Mouse (Mus musculus) CH12.LX (cell line): ENCODE measurements around the gene Twist2. TPM values are rescaled to one million over a fixed set of nuclear protein-coding genes. Genes with fewer than 3 reads are reported as not detected.

Experiments
- DNase-seq: peaks from one replicate; pipeline ENCODE4 v3.0.0-alpha.2; 2013; ENCODE audit errors: extremely low read depth
- H3K27ac ChIP-seq: 2 replicates; pipeline ENCODE4 v1.5.1; 2012; ENCODE audit warnings: low read depth, mild to moderate bottlenecking, control low read depth, moderate library complexity; ENCODE audit not compliant: insufficient read depth
- H3K27me3 ChIP-seq: replicated peaks from 2 replicates; pipeline ENCODE3; 2012; ENCODE audit warnings: inconsistent platforms
- H3K36me3 ChIP-seq, 2 experiments: replicated peaks in 1 of 2; 2 replicates each; pipeline versions ENCODE3 to v1.6.1; 2012; ENCODE audit warnings: inconsistent platforms in 1 of 2, low read length in 1 of 2, mild to moderate bottlenecking in 1 of 2, mixed read lengths in 1 of 2, moderate library complexity in 1 of 2; ENCODE audit not compliant: control insufficient read depth in 1 of 2, insufficient read depth in 1 of 2
- H3K4me1 ChIP-seq, 2 experiments: 2 replicates each; pipeline ENCODE4 v1.6.1; 2012; ENCODE audit warnings: inconsistent platforms in 1 of 2, moderate library complexity in 1 of 2; ENCODE audit not compliant: insufficient read depth in 2 of 2, control insufficient read depth in 1 of 2
- H3K4me2 ChIP-seq: 2 replicates; pipeline ENCODE4 v1.6.1; 2012; ENCODE audit warnings: low read depth, mild to moderate bottlenecking, control low read depth; ENCODE audit not compliant: poor library complexity, insufficient read depth, severe bottlenecking
- H3K4me3 ChIP-seq, 3 experiments: fragments of 150-350 bp in 1 of 3; sonication (generic) in 1 of 3; replicated peaks in 1 of 3; 2 replicates each; pipeline versions ENCODE3 to v1.5.1; 2011 to 2012; ENCODE audit warnings: low read depth in 2 of 3, low read length in 2 of 3, mild to moderate bottlenecking in 2 of 3, moderate library complexity in 2 of 3, control low read depth in 1 of 3, improper control_type of control experiment in 1 of 3, inconsistent platforms in 1 of 3, mixed read lengths in 1 of 3; ENCODE audit not compliant: poor library complexity in 1 of 3
- H3K79me2 ChIP-seq: replicated peaks from 2 replicates; pipeline ENCODE4 v1.6.1; 2012; ENCODE audit warnings: mild to moderate bottlenecking, moderate library complexity; ENCODE audit not compliant: control insufficient read depth, poor library complexity, insufficient read depth, severe bottlenecking; ENCODE audit errors: extremely low read depth
- H3K9ac ChIP-seq: 2 replicates; pipeline ENCODE4 v1.6.1; 2012; ENCODE audit warnings: low read depth, mild to moderate bottlenecking, control low read depth, moderate library complexity; ENCODE audit not compliant: insufficient read depth
- H3K9me3 ChIP-seq: replicated peaks from 2 replicates; pipeline ENCODE3; 2012; ENCODE audit warnings: low read length, inconsistent platforms, mixed read lengths
- CTCF ChIP-seq, 2 experiments: IDR thresholded peaks in 1 of 2; conservative IDR thresholded peaks in 1 of 2; 2 replicates each; pipeline ENCODE4 v1.5.1; 2011 to 2012; ENCODE audit warnings: low read depth in 2 of 2, low read length in 2 of 2, improper control_type of control experiment in 1 of 2, inconsistent platforms in 1 of 2, mild to moderate bottlenecking in 1 of 2, moderate library complexity in 1 of 2
- E2F4 ChIP-seq: IDR thresholded peaks from 2 replicates; pipeline ENCODE4 v1.6.1; 2011; ENCODE audit warnings: low read depth, low read length, improper control_type of control experiment; ENCODE audit not compliant: insufficient replicate concordance
- ELF1 ChIP-seq: IDR thresholded peaks from 2 replicates; pipeline ENCODE4 v1.6.1; 2014; ENCODE audit warnings: low read depth, mild to moderate bottlenecking, inconsistent platforms, low read length, improper control_type of control experiment
- EP300 ChIP-seq: IDR thresholded peaks from 2 replicates; pipeline ENCODE4 v1.6.1; 2011; ENCODE audit warnings: low read length, improper control_type of control experiment
- ETS1 ChIP-seq: conservative IDR thresholded peaks from 2 replicates; pipeline ENCODE4 v1.6.1; 2012; ENCODE audit warnings: low read depth, mild to moderate bottlenecking, inconsistent platforms, low read length, improper control_type of control experiment, moderate library complexity
- GABPA ChIP-seq: IDR thresholded peaks from 2 replicates; pipeline ENCODE4 v1.6.1; 2012; ENCODE audit warnings: low read depth, low read length, improper control_type of control experiment, inconsistent platforms; ENCODE audit not compliant: insufficient replicate concordance
- HCFC1 ChIP-seq: IDR thresholded peaks from 2 replicates; pipeline ENCODE4 v1.6.1; 2012; ENCODE audit warnings: low read depth, mild to moderate bottlenecking, inconsistent platforms, low read length, improper control_type of control experiment
- IRF4 ChIP-seq: IDR thresholded peaks from 2 replicates; pipeline ENCODE4 v1.6.1; 2014; ENCODE audit warnings: low read depth, mild to moderate bottlenecking, inconsistent platforms, low read length, improper control_type of control experiment
- JUND ChIP-seq: conservative IDR thresholded peaks from 2 replicates; pipeline ENCODE4 v1.6.1; 2011; ENCODE audit warnings: low read depth, low read length, improper control_type of control experiment
- MAFK ChIP-seq: IDR thresholded peaks from 2 replicates; pipeline ENCODE4 v1.6.1; 2011; ENCODE audit warnings: low read length, improper control_type of control experiment; ENCODE audit not compliant: insufficient replicate concordance
- MAX ChIP-seq: IDR thresholded peaks from 2 replicates; pipeline ENCODE4 v1.6.1; 2011; ENCODE audit warnings: low read length, improper control_type of control experiment
- MEF2A ChIP-seq: IDR thresholded peaks from 2 replicates; pipeline ENCODE4 v1.6.1; 2014; ENCODE audit warnings: low read depth, mild to moderate bottlenecking, inconsistent platforms, low read length, improper control_type of control experiment, borderline replicate concordance
- MXI1 ChIP-seq: IDR thresholded peaks from 2 replicates; pipeline ENCODE4 v1.6.1; 2011; ENCODE audit warnings: mild to moderate bottlenecking, low read depth, low read length, improper control_type of control experiment
- MYC ChIP-seq: IDR thresholded peaks from 2 replicates; pipeline ENCODE4 v1.6.1; 2011; ENCODE audit warnings: low read depth, mild to moderate bottlenecking, improper control_type of control experiment, low read length
- NELFE ChIP-seq: IDR thresholded peaks from 2 replicates; pipeline ENCODE4 v1.6.1; 2011; ENCODE audit warnings: low read depth, low read length, improper control_type of control experiment
- NRF1 ChIP-seq: IDR thresholded peaks from 2 replicates; pipeline ENCODE4 v1.6.1; 2014; ENCODE audit warnings: low read depth, mild to moderate bottlenecking, inconsistent platforms, low read length, improper control_type of control experiment, moderate library complexity
- RCOR1 ChIP-seq: conservative IDR thresholded peaks from 2 replicates; pipeline ENCODE4 v1.6.1; 2012; ENCODE audit warnings: low read depth, mild to moderate bottlenecking, inconsistent platforms, low read length, improper control_type of control experiment
- SIN3A ChIP-seq: IDR thresholded peaks from 2 replicates; pipeline ENCODE4 v1.6.1; 2012; ENCODE audit warnings: low read length, improper control_type of control experiment, inconsistent platforms
- SMC3 ChIP-seq: IDR thresholded peaks from 2 replicates; pipeline ENCODE4 v1.6.1; 2011; ENCODE audit warnings: low read depth, low read length, improper control_type of control experiment
- TBP ChIP-seq: conservative IDR thresholded peaks from 2 replicates; pipeline ENCODE4 v1.6.1; 2011; ENCODE audit warnings: low read depth, low read length, improper control_type of control experiment
- UBTF ChIP-seq: IDR thresholded peaks from 2 replicates; pipeline ENCODE4 v1.6.1; 2012; ENCODE audit warnings: low read depth, mild to moderate bottlenecking, inconsistent platforms, low read length, improper control_type of control experiment, moderate library complexity
- ZKSCAN1 ChIP-seq: IDR thresholded peaks from 2 replicates; pipeline ENCODE4 v1.6.1; 2012; ENCODE audit warnings: low read depth, inconsistent platforms, low read length, improper control_type of control experiment, borderline replicate concordance
- ZNF384 ChIP-seq: IDR thresholded peaks from 2 replicates; pipeline ENCODE4 v1.6.1; 2012; ENCODE audit warnings: low read depth, low read length, improper control_type of control experiment, inconsistent platforms
- dilution Hi-C: fragments of 300-500 bp; cut with MboI; formaldehyde crosslinking; loops from 2 replicates; pipeline ENCODE4 v1.14.3; 2020; ENCODE audit warnings: low sequenced_read_pairs; ENCODE audit not compliant: extremely low pct_unique_long_range_greater_than_20kb, extremely low pct_ligation_motif_present
- in situ Hi-C: fragments of 300-500 bp; cut with MboI; formaldehyde crosslinking; loops from 3 replicates; pipeline ENCODE4 v1.14.3; 2019; ENCODE audit warnings: low sequenced_read_pairs, low pct_ligation_motif_present, low pct_unique_long_range_greater_than_20kb, mixed read lengths
- polyA plus RNA-seq: library from polyadenylated mRNA; unstranded; fragments of >175 nt; gene quantifications from 2 replicates; pipeline ENCODE4 v1.2.1, GENCODE M21; 2012; ENCODE audit warnings: low read depth; ENCODE audit not compliant: insufficient read length
- total RNA-seq, 2 experiments: library from RNA; depleted of rRNA; stranded (reverse); fragments of 300-350 nt in 1 of 2; fragments of >200 nt in 1 of 2; gene quantifications; 2 replicates each; pipeline ENCODE4 v1.2.3; 2012 to 2014

Gene Twist2
- total and polyA plus RNA-seq, 3 experiments = not detected

GRCm38 (mm10) chr1:91839557-91839956 lies 38.3 kb downstream of the Twist2 start:
- dilution Hi-C loops = no loop called here
- H3K27ac ChIP-seq = no peak overlapping the region
- peaks cover 9% of the 10 kb centered on the region for H3K9me3 ChIP-seq
- no peak overlapping the region for H3K9ac ChIP-seq
- TF ChIP-seq ETS1 (no peak), JUND (no peak), MAFK (no peak), MEF2A (no peak), UBTF (no peak), SIN3A (no peak), MXI1 (no peak), TBP (no peak), GABPA (no peak), NELFE (no peak)
- TF ChIP-seq, all 38 proteins: peak for 0
- peaks cover 57% of the 10 kb centered on the region for H3K27me3 ChIP-seq
- no peaks in the 10 kb centered on the region for H3K4me1 ChIP-seq
- no peaks in the 10 kb centered on the region for H3K79me2 ChIP-seq
- in situ Hi-C loops = no loop called here
- no peak overlapping the region for H3K4me3 ChIP-seq
- no peak overlapping the region for H3K4me2 ChIP-seq
- DNase-seq = no peak
- H3K36me3 ChIP-seq = no peaks in the 10 kb centered on the region

- no peak for TF ChIP-seq IRF4
- TF ChIP-seq ETS1 = no peak
- no peak for TF ChIP-seq SMC3
- no peak for TF ChIP-seq EP300
- no peak for TF ChIP-seq ZKSCAN1
- no peak for TF ChIP-seq CTCF (conservative IDR thresholded peaks at IDR 0.05 in 1 of 2, IDR thresholded peaks at IDR 0.05 in 1 of 2; ENCODE audit: low read depth in 2 of 2, low read length in 2 of 2)
- no peak for TF ChIP-seq E2F4
- TF ChIP-seq MXI1 = no peak
- TF ChIP-seq JUND = no peak
- TF ChIP-seq ELF1 = no peak
- TF ChIP-seq HCFC1 = no peak
- TF ChIP-seq ZNF384 = no peak
- TF ChIP-seq UBTF = no peak
- no peak for TF ChIP-seq NRF1
- no peak for TF ChIP-seq TBP
- TF ChIP-seq MAX = no peak
- no peak for TF ChIP-seq MYC
- no peak for TF ChIP-seq RCOR1
- no peak overlapping the region for H3K27ac ChIP-seq
- no peaks in the 10 kb centered on the region for H3K4me1 ChIP-seq
- DNase-seq = no peak
- H3K9ac ChIP-seq = no peak overlapping the region
- H3K79me2 ChIP-seq = no peaks in the 10 kb centered on the region
- no peak overlapping the region for H3K4me2 ChIP-seq
- no peaks in the 10 kb centered on the region for H3K36me3 ChIP-seq
- dilution Hi-C loops = no loop called here
- no peak overlapping the region for H3K4me3 ChIP-seq
- peaks cover 57% of the 10 kb centered on the region for H3K27me3 ChIP-seq
- in situ Hi-C loops = no loop called here
- H3K9me3 ChIP-seq = peaks cover 9% of the 10 kb centered on the region
These were observed 38.7 kb downstream of the Twist2 start for GRCm38 (mm10) chr1:91839979-91840378.
